Mouse (Mus musculus) urinary bladder, postnatal 4 days (tissue): ENCODE measurements around the gene Oprm1.

ENCODE experiments used
- DNase-seq, 2 experiments: peaks; one replicate each; pipeline ENCODE4 v3.0.0; 2021 to 2022; ENCODE audit warnings: low spot score in 2 of 2

The Oprm1 gene

GRCm38 (mm10) chr10:6890348-6891009 lies 132.2 kb downstream of the Oprm1 start:
- DNase-seq: no peak

GRCm38 (mm10) chr10:6895796-6896195 lies 137.5 kb downstream of the Oprm1 start:
- no peak for DNase-seq

- no peak for DNase-seq
Measured at GRCm38 (mm10) chr10:6896659-6897303, 138.5 kb downstream of the Oprm1 start.

- DNase-seq: no peak
Measured at GRCm38 (mm10) chr10:6900126-6900525, 141.8 kb downstream of the Oprm1 start.

GRCm38 (mm10) chr10:6901819-6902393 lies 143.6 kb downstream of the Oprm1 start:
- no peak for DNase-seq

GRCm38 (mm10) chr10:6909763-6910162 lies 151.5 kb downstream of the Oprm1 start:
- no peak for DNase-seq

- no peak for DNase-seq
Measured at GRCm38 (mm10) chr10:6915991-6916390, 157.7 kb downstream of the Oprm1 start.

- peak; percentile 25 to 61 for DNase-seq
Measured at GRCm38 (mm10) chr10:6916545-6917257, 158.4 kb downstream of the Oprm1 start.

GRCm38 (mm10) chr10:6926724-6927123 lies 168.4 kb downstream of the Oprm1 start:
- no peak for DNase-seq

GRCm38 (mm10) chr10:6927600-6928223 lies 169.4 kb downstream of the Oprm1 start:
- DNase-seq: no peak

- no peak for DNase-seq
Measured at GRCm38 (mm10) chr10:6928905-6929304, 170.6 kb downstream of the Oprm1 start.

GRCm38 (mm10) chr10:6930398-6930797 lies 172.1 kb downstream of the Oprm1 start:
- DNase-seq: no peak

- no peak for DNase-seq
Measured at GRCm38 (mm10) chr10:6930889-6931288, 172.6 kb downstream of the Oprm1 start.

GRCm38 (mm10) chr10:6934776-6935175 lies 176.5 kb downstream of the Oprm1 start:
- no peak for DNase-seq

- DNase-seq: no peak
Measured at GRCm38 (mm10) chr10:6936671-6937425, 178.5 kb downstream of the Oprm1 start.

GRCm38 (mm10) chr10:6953115-6953514 lies 194.8 kb downstream of the Oprm1 start:
- no peak for DNase-seq

GRCm38 (mm10) chr10:6954533-6954932 lies 196.2 kb downstream of the Oprm1 start:
- no peak for DNase-seq

- no peak for DNase-seq
Measured at GRCm38 (mm10) chr10:6956357-6956756, 198.1 kb downstream of the Oprm1 start.

- no peak for DNase-seq
Measured at GRCm38 (mm10) chr10:6958791-6959190, 200.5 kb downstream of the Oprm1 start.

- DNase-seq: no peak
Measured at GRCm38 (mm10) chr10:6967588-6968242, 209.4 kb downstream of the Oprm1 start.

GRCm38 (mm10) chr10:6968334-6968733 lies 210.0 kb downstream of the Oprm1 start:
- DNase-seq: no peak
